Mouse (Mus musculus) heart, adult 10 weeks (tissue): ENCODE measurements around the gene Trim61. TPM values are rescaled to one million over a fixed set of nuclear protein-coding genes. Genes with fewer than 3 reads are reported as not detected.

Source experiments
- polyA plus RNA-seq: library from polyadenylated mRNA; stranded (reverse); fragments of 350-450 nt; fragmentation: Illumina TruSeq; extraction: RNeasy Lipid Tissue Mini Kit (QIAGEN cat#74804); gene quantifications from one replicate; pipeline ENCODE4 v1.2.3, GENCODE M21; 2014; ENCODE audit warnings: low read depth, low replicate concordance

Gene Trim61
- not detected for polyA plus RNA-seq

GRCm38 (mm10) chr8:65018423-65018822, at the start of gene Trim61, which contains the start of gene Trim60:
Gene Trim61, minus strand, starts transcription at chr8:65018523.
Gene Trim60, minus strand, starts transcription at chr8:65018584.

GRCm38 (mm10) chr8:65037117-65037533, 18.8 kb upstream of the Trim61 start, which contains the start of gene Apela:
Gene Apela, minus strand, starts transcription at chr8:65037336.

GRCm38 (mm10) chr8:64987731-64988130, 30.6 kb downstream of the Trim61 start, which contains the start of gene Trim75:
Gene Trim75, minus strand, starts transcription at chr8:64987831.

Other genes starting within 250 kb of the Trim61 start
- 9.7 TPM for gene Klhl2, start 168.5 kb downstream of the Trim61 start, polyA plus RNA-seq
- 25.9 TPM for gene Tmem192, start 71.3 kb downstream of the Trim61 start, polyA plus RNA-seq
- gene Trim75, start 30.7 kb downstream of the Trim61 start, polyA plus RNA-seq = not detected
- gene Trim60, start 61 bp upstream of the Trim61 start, polyA plus RNA-seq = not detected
- not detected for gene Apela, start 18.8 kb upstream of the Trim61 start, polyA plus RNA-seq
- gene Gm10663, start 56.5 kb upstream of the Trim61 start, polyA plus RNA-seq = not detected
- gene BC030870, start 111.0 kb upstream of the Trim61 start, polyA plus RNA-seq = not detected